Mouse (Mus musculus): ENCODE results near the gene Ctnnbip1.

GRCm38 (mm10) chr4:149491151-149491550 is 26.9 kb upstream of the Ctnnbip1 start:
- TF ChIP-seq POLR2A (IDR thresholded peaks at IDR 0.05; ENCODE audit: borderline replicate concordance, extremely low read depth, low read depth, low read length) (no peak), CTCF (IDR thresholded peaks at IDR 0.05; ENCODE audit: insufficient read depth, low read length) (no peak)

Data from lung, adult 2 months (tissue).